Mouse (Mus musculus) kidney, embryonic 16.5 days (tissue): ENCODE measurements around the gene Trim45. TPM values are rescaled to one million over a fixed set of nuclear protein-coding genes. Genes with fewer than 3 reads are reported as not detected.

Experiments
- ATAC-seq: fragments of 200-750 bp; cut with Nextera tagmentation; 2 replicates; pipeline ENCODE4 v1.8.0; 2017; ENCODE audit warnings: moderate TSS enrichment; ENCODE audit not compliant: low FRiP score, low TSS enrichment
- H3K27ac ChIP-seq: fragments of 300-500 bp; sonication (generic); 2 replicates; pipeline ENCODE4 v1.5.1; 2014; ENCODE audit warnings: low read length
- H3K27me3 ChIP-seq: fragments of 300-500 bp; sonication (generic); 2 replicates; pipeline ENCODE4 v1.6.1; 2014; ENCODE audit warnings: low read length, control low read depth, mixed read lengths; ENCODE audit not compliant: insufficient read depth
- H3K36me3 ChIP-seq: fragments of 300-500 bp; sonication (generic); 2 replicates; pipeline ENCODE4 v1.6.1; 2014; ENCODE audit warnings: low read length, control low read depth, mixed read lengths; ENCODE audit not compliant: insufficient read depth
- H3K4me1 ChIP-seq: fragments of 300-500 bp; sonication (generic); 2 replicates; pipeline ENCODE4 v1.6.1; 2014; ENCODE audit warnings: low read length, control low read depth, mixed read lengths; ENCODE audit not compliant: insufficient read depth
- H3K4me2 ChIP-seq: fragments of 300-500 bp; sonication (generic); replicated peaks from 2 replicates; pipeline ENCODE4 v1.6.1; 2014; ENCODE audit warnings: low read depth, low read length
- H3K4me3 ChIP-seq: fragments of 300-500 bp; sonication (generic); 2 replicates; pipeline ENCODE4 v1.5.1; 2014; ENCODE audit warnings: mild to moderate bottlenecking, low read length
- H3K9ac ChIP-seq: fragments of 300-500 bp; sonication (generic); replicated peaks from 2 replicates; pipeline ENCODE4 v1.6.1; 2014; ENCODE audit warnings: low read length
- H3K9me3 ChIP-seq: fragments of 300-500 bp; sonication (generic); 2 replicates; pipeline ENCODE4 v1.6.1; 2016; ENCODE audit warnings: low read length, control low read depth
- WGBS: fragments of 180-500 bp; shearing (Covaris S2); extraction: QIAGEN DNeasy Blood & Tissue Kit; methylation state at CpG from one replicate; pipeline ENCODE4 v1.1.7; 2014; 5-methylcytosine and 5-hydroxymethylcytosine counted together
- polyA plus RNA-seq: library from polyadenylated mRNA; unstranded; fragments of >200 nt; fragmentation: Nextera tagmentation; extraction: Ambion mirVana; gene quantifications from 2 replicates; pipeline ENCODE4 v1.2.1, GENCODE M21; 2015

Trim45 gene
- polyA plus RNA-seq, 1 experiment from 2014 or later: 7.7 TPM

GRCm38 (mm10) chr3:100906916-100907315 lies 15.1 kb upstream of the Trim45 start:
- Histone ChIP-seq H3K9me3 (no peaks in the 10 kb centered on the region), H3K36me3 (no peaks in the 10 kb centered on the region), H3K27me3 (no peaks in the 10 kb centered on the region), H3K27ac (no peak overlapping the region), H3K4me3 (no peak overlapping the region), H3K4me1 (peaks cover 6% of the 10 kb centered on the region; the same call in 1 of the 2 replicates), H3K9ac (no peak overlapping the region), H3K4me2 (no peak overlapping the region)
- 29% methylated on average over 3 of the region's 3 CpGs for WGBS
- no peak for ATAC-seq

- no peak for ATAC-seq
- Histone ChIP-seq H3K36me3 (no peaks in the 10 kb centered on the region), H3K4me1 (peaks cover 6% of the 10 kb centered on the region; the same call in 1 of the 2 replicates), H3K27ac (no peak overlapping the region), H3K9me3 (no peaks in the 10 kb centered on the region), H3K9ac (no peak overlapping the region), H3K4me2 (no peak overlapping the region), H3K27me3 (no peaks in the 10 kb centered on the region), H3K4me3 (no peak overlapping the region)
- 34% methylated on average over 6 of the region's 6 CpGs for WGBS
Observed at GRCm38 (mm10) chr3:100908594-100908993, 13.4 kb upstream of the Trim45 start.

- ATAC-seq: no peak
- no peaks in the 10 kb centered on the region for H3K36me3 ChIP-seq
- no peak overlapping the region for H3K27ac ChIP-seq
- 49% methylated on average over 5 of the region's 5 CpGs for WGBS
- H3K9ac ChIP-seq: no peak overlapping the region
- H3K9me3 ChIP-seq: no peaks in the 10 kb centered on the region
- H3K27me3 ChIP-seq: no peaks in the 10 kb centered on the region
- H3K4me2 ChIP-seq: peak overlapping the region; percentile 6; the same call in 1 of the 2 replicates
- H3K4me1 ChIP-seq: peaks cover 6% of the 10 kb centered on the region; the same call in 1 of the 2 replicates
- H3K4me3 ChIP-seq: no peak overlapping the region
Observed at GRCm38 (mm10) chr3:100910621-100911020, 11.4 kb upstream of the Trim45 start.

- H3K27ac ChIP-seq: no peak overlapping the region
- H3K36me3 ChIP-seq: no peaks in the 10 kb centered on the region
- 56% methylated on average over 9 of the region's 9 CpGs for WGBS
- no peaks in the 10 kb centered on the region for H3K9me3 ChIP-seq
- H3K4me1 ChIP-seq: peaks cover 6% of the 10 kb centered on the region; the same call in 1 of the 2 replicates
- H3K27me3 ChIP-seq: no peaks in the 10 kb centered on the region
- peak overlapping the region; percentile 6; the same call in 1 of the 2 replicates for H3K4me2 ChIP-seq
- no peak overlapping the region for H3K9ac ChIP-seq
- ATAC-seq: no peak
- H3K4me3 ChIP-seq: no peak overlapping the region
Observed at GRCm38 (mm10) chr3:100911026-100911425, 11.0 kb upstream of the Trim45 start.

DNA sequence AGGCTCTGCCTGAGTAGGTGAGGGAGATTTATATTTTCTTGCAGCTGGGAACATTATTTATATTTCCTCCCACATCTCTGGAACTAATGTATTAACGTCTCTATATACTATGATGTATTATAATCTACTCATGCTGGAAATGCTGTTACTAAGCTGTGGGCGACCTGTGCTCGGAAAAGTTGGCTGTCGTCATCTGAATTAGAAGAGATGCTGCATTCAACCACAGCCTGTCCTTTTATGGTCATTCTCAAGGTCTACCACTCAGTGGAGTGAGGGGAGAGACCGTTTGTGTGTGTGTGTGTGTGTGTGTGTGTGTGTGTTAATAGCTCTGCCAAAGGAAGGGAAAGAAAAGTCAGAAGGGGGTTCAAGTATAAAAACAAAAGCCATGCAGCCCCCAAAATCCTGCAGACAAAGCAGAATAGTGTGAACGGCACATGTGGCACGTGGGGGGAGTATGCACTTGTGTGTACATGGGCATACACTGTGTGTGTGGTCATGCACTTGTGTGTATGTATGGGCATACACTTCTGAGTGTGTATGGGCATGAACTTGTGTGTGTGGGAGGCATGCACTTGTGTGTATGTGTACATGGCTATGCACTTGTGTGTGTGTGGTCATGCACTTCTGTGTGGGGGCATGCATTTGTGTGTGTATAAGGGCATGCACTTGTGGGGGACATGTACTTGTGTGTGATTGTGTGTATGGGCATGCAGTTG lies 10.3 kb upstream of the Trim45 start:
- no peaks in the 10 kb centered on the region for H3K9me3 ChIP-seq
- peaks cover 6% of the 10 kb centered on the region; the same call in 1 of the 2 replicates for H3K4me1 ChIP-seq
- 49% methylated on average over 7 of the region's 7 CpGs for WGBS
- ATAC-seq: peak; percentile 15; the same call in 1 of the 2 replicates
- no peak overlapping the region for H3K4me2 ChIP-seq
- no peaks in the 10 kb centered on the region for H3K27me3 ChIP-seq
- no peak overlapping the region for H3K9ac ChIP-seq
- H3K36me3 ChIP-seq: no peaks in the 10 kb centered on the region
- no peak overlapping the region for H3K4me3 ChIP-seq
- no peak overlapping the region for H3K27ac ChIP-seq

DNA sequence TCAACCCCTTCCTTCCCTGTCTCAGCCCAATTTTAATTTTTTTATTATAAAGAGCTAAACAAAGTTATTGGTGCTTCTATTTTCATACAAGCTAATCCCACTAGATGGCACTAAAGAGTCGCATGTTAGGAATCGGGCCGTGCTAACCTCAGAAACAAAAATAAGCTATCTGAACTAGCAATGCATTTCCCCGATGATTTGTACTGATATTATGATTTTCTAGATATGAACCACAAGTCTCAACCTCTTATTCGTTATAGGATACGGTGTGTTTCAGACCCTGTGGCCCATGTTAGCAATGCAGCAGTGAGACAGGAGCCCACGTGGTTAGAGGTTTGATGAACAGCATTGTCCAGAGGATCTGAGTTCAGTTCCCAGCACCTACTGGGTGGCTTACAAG lies 5.2 kb upstream of the Trim45 start:
- Histone ChIP-seq H3K9me3 (no peaks in the 10 kb centered on the region), H3K9ac (no peak overlapping the region), H3K4me3 (no peak overlapping the region), H3K27me3 (no peaks in the 10 kb centered on the region), H3K4me1 (0 out of 2 replicates have a peak, but pooled peaks cover 5% of the 10 kb centered on the region), H3K36me3 (no peaks in the 10 kb centered on the region), H3K27ac (no peak overlapping the region), H3K4me2 (no peak overlapping the region)
- no peak for ATAC-seq
- 17% methylated on average over 7 of the region's 7 CpGs for WGBS

- Histone ChIP-seq H3K27me3 (no peaks in the 10 kb centered on the region), H3K9me3 (no peaks in the 10 kb centered on the region), H3K36me3 (0 out of 2 replicates have a peak, but pooled peaks cover 3% of the 10 kb centered on the region), H3K9ac (no peak overlapping the region), H3K4me3 (no peak overlapping the region), H3K4me2 (no peak overlapping the region), H3K4me1 (peaks cover 21% of the 10 kb centered on the region), H3K27ac (no peak overlapping the region)
- WGBS: 82% methylated on average over 9 of the region's 9 CpGs
- ATAC-seq: no peak
Observed at GRCm38 (mm10) chr3:100920611-100921140, 1.3 kb upstream of the Trim45 start.

DNA sequence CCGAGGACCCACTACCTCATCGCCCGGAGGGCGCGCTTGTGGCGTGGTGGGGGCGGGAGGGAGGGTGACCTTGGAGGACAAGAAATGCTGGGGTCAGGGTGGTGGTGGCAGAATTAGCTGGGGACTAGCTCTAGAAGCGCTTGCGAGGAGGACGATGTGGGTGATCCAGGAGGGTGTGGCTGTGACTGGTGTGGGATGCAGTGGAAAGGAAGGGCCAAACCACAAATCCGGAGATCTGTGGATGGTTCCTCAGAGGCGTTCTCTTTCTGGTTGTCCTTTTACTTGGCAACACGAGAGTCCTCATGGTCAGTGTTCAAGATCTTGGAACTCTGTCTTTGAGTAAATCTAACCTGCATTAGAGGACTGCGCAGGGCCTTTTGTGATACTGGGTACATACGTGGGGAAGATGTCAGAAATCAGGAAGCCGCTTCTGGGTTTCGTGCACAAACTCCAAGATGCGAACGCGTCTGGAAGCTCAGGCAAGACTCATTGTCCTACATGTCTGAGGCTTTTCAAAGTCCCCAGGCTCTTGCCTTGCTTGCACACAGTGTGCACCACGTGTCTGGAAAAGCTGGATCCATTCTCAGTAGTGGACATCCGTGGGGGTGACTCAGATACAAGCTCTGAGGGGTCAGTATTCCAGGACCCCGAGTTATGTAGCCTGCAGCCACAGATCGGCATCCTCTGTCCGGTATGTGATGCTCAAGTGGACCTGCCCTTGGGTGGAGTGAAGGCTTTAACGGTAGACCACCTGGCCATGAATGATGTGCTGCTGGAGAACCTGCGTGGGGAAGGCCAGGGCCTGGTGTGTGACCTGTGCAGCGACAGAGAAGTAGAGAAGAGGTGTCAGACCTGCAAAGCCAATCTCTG lies 739 bp downstream of the Trim45 start:
- H3K4me2 ChIP-seq: peak overlapping the region; percentile 57
- H3K9me3 ChIP-seq: no peaks in the 10 kb centered on the region
- peak overlapping the region; percentile 68 for H3K4me3 ChIP-seq
- H3K9ac ChIP-seq: peak overlapping the region; percentile 91
- H3K36me3 ChIP-seq: peaks cover 3% of the 10 kb centered on the region; the same call in 1 of the 2 replicates
- no peaks in the 10 kb centered on the region for H3K27me3 ChIP-seq
- H3K27ac ChIP-seq: peak overlapping the region; percentile 76
- WGBS: 33% methylated on average over 28 of the region's 28 CpGs
- peaks cover 23% of the 10 kb centered on the region for H3K4me1 ChIP-seq
- ATAC-seq: peak; percentile 69

DNA sequence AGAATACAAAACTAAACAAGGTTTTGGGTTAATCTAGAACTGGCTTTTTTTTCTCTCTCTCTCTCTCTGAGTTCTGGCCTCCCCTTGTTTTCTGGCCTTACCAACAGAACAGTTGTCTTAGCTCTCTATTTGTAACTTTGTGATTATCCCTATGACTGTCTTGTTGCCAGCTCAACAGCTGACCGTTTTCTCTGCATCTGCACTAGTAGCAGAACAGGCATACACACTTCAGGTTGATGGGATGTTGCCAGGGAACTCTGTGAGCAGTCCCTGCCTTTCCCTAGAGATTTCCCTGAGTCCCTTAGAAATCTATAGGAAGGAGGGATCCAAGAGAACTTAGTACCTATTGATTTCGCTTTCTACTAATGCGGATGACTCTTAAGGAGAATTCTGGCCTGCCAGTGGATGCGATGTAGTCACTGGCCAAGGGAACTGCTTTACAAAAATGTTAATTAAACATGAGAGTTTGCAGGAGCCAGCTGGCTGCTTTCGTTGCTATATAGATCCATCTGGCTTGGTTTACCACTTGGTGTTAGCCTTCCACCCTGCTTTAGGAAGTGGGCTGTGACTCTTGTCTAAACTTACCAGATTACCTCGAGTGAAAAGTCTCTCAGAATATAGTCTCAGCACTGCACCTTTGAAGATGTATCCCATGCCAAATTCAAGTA lies 2.2 kb downstream of the Trim45 start:
- peaks cover 13% of the 10 kb centered on the region for H3K36me3 ChIP-seq
- WGBS: 78% methylated on average over 6 of the region's 6 CpGs
- H3K27me3 ChIP-seq: no peaks in the 10 kb centered on the region
- no peak overlapping the region for H3K4me2 ChIP-seq
- no peak overlapping the region for H3K27ac ChIP-seq
- no peaks in the 10 kb centered on the region for H3K9me3 ChIP-seq
- H3K4me1 ChIP-seq: peaks cover 23% of the 10 kb centered on the region
- H3K9ac ChIP-seq: no peak overlapping the region
- no peak overlapping the region for H3K4me3 ChIP-seq
- no peak for ATAC-seq
